Mouse (Mus musculus) hindbrain, embryonic 15.5 days (tissue): ENCODE measurements around the gene Sik3. TPM values are rescaled to one million over a fixed set of nuclear protein-coding genes. Genes with fewer than 3 reads are reported as not detected.

Experiments used
- ATAC-seq: fragments of 200-750 bp; cut with Nextera tagmentation; 2 replicates; pipeline ENCODE4 v1.8.0; 2017; ENCODE audit warnings: low read depth, moderate number of reproducible peaks, moderate TSS enrichment; ENCODE audit not compliant: low FRiP score
- H3K27ac ChIP-seq: fragments of 300-500 bp; sonication (generic); replicated peaks from 2 replicates; pipeline ENCODE4 v1.5.1; 2015; ENCODE audit warnings: mild to moderate bottlenecking, inconsistent platforms
- H3K27me3 ChIP-seq: fragments of 300-500 bp; sonication (generic); 2 replicates; pipeline ENCODE4 v1.6.1; 2015; ENCODE audit warnings: control low read depth, inconsistent platforms
- H3K36me3 ChIP-seq: fragments of 300-500 bp; sonication (generic); 2 replicates; pipeline ENCODE4 v1.6.1; 2015; ENCODE audit warnings: control low read depth, inconsistent platforms
- H3K4me1 ChIP-seq: fragments of 300-500 bp; sonication (generic); replicated peaks from 2 replicates; pipeline ENCODE4 v1.6.1; 2015; ENCODE audit warnings: control low read depth, inconsistent platforms
- H3K4me2 ChIP-seq: fragments of 300-500 bp; sonication (generic); 2 replicates; pipeline ENCODE4 v1.6.1; 2015; ENCODE audit warnings: moderate library complexity, mild to moderate bottlenecking, inconsistent platforms
- H3K4me3 ChIP-seq: fragments of 300-500 bp; sonication (generic); 2 replicates; pipeline ENCODE4 v1.5.1; 2015; ENCODE audit warnings: mild to moderate bottlenecking, inconsistent platforms
- H3K9ac ChIP-seq: fragments of 300-500 bp; sonication (generic); 2 replicates; pipeline ENCODE4 v1.6.1; 2015; ENCODE audit warnings: inconsistent platforms
- H3K9me3 ChIP-seq: fragments of 300-500 bp; sonication (generic); 2 replicates; pipeline ENCODE4 v1.6.1; 2016; ENCODE audit warnings: control low read depth, inconsistent platforms
- WGBS: fragments of 180-500 bp; shearing (Covaris S2); methylation state at CpG from one replicate; pipeline ENCODE4 v1.1.7; 2015; 5-methylcytosine and 5-hydroxymethylcytosine counted together
- polyA plus RNA-seq: library from polyadenylated mRNA; unstranded; fragments of >200 nt; fragmentation: Nextera tagmentation; extraction: Ambion mirVana; gene quantifications from 2 replicates; pipeline ENCODE4 v1.2.1, GENCODE M21; 2015

The Sik3 gene
- polyA plus RNA-seq, 1 experiment from 2014 or later = 12.6 TPM

- no peaks in the 10 kb centered on the region for H3K27me3 ChIP-seq
- no peak overlapping the region for H3K4me2 ChIP-seq
- no peak overlapping the region for H3K27ac ChIP-seq
- no peak overlapping the region for H3K4me3 ChIP-seq
- peaks cover 4% of the 10 kb centered on the region; the same call in 1 of the 2 replicates for H3K4me1 ChIP-seq
- 46% methylated on average over 5 of the region's 5 CpGs for WGBS
- H3K36me3 ChIP-seq = no peaks in the 10 kb centered on the region
- H3K9me3 ChIP-seq = no peaks in the 10 kb centered on the region
- peak; percentile 23; the same call in 1 of the 2 replicates for ATAC-seq
- no peak overlapping the region for H3K9ac ChIP-seq
Observed at GRCm38 (mm10) chr9:46188956-46189355, 176.3 kb downstream of the Sik3 start.

GRCm38 (mm10) chr9:46189381-46189780 is 176.8 kb downstream of the Sik3 start:
- H3K27me3 ChIP-seq = no peaks in the 10 kb centered on the region
- no peak overlapping the region for H3K4me3 ChIP-seq
- peaks cover 4% of the 10 kb centered on the region; the same call in 1 of the 2 replicates for H3K4me1 ChIP-seq
- no peaks in the 10 kb centered on the region for H3K36me3 ChIP-seq
- no peaks in the 10 kb centered on the region for H3K9me3 ChIP-seq
- ATAC-seq = peak; percentile 34; the same call in 1 of the 2 replicates
- no peak overlapping the region for H3K9ac ChIP-seq
- WGBS = 82% methylated on average over 10 of the region's 10 CpGs
- H3K4me2 ChIP-seq = no peak overlapping the region
- no peak overlapping the region for H3K27ac ChIP-seq

GRCm38 (mm10) chr9:46191234-46191633 is 178.6 kb downstream of the Sik3 start:
- H3K27ac ChIP-seq = no peak overlapping the region
- WGBS = 76% methylated on average over 8 of the region's 8 CpGs
- peaks cover 4% of the 10 kb centered on the region; the same call in 1 of the 2 replicates for H3K4me1 ChIP-seq
- no peaks in the 10 kb centered on the region for H3K9me3 ChIP-seq
- H3K36me3 ChIP-seq = peaks cover 11% of the 10 kb centered on the region
- no peak overlapping the region for H3K4me2 ChIP-seq
- H3K27me3 ChIP-seq = no peaks in the 10 kb centered on the region
- H3K9ac ChIP-seq = no peak overlapping the region
- H3K4me3 ChIP-seq = no peak overlapping the region
- ATAC-seq = no peak

- no peak overlapping the region for H3K4me3 ChIP-seq
- H3K36me3 ChIP-seq = peaks cover 11% of the 10 kb centered on the region
- peaks cover 4% of the 10 kb centered on the region; the same call in 1 of the 2 replicates for H3K4me1 ChIP-seq
- H3K27ac ChIP-seq = no peak overlapping the region
- no peaks in the 10 kb centered on the region for H3K27me3 ChIP-seq
- 42% methylated on average over 1 of the region's 1 CpGs for WGBS
- H3K9ac ChIP-seq = no peak overlapping the region
- no peaks in the 10 kb centered on the region for H3K9me3 ChIP-seq
- no peak for ATAC-seq
- H3K4me2 ChIP-seq = no peak overlapping the region
Observed at GRCm38 (mm10) chr9:46191644-46192043, 179.0 kb downstream of the Sik3 start.

GRCm38 (mm10) chr9:46192642-46193041 is 180.0 kb downstream of the Sik3 start:
- Histone ChIP-seq H3K36me3 (peaks cover 11% of the 10 kb centered on the region), H3K4me2 (no peak overlapping the region), H3K4me3 (no peak overlapping the region), H3K4me1 (peaks cover 4% of the 10 kb centered on the region; the same call in 1 of the 2 replicates), H3K9me3 (no peaks in the 10 kb centered on the region), H3K9ac (no peak overlapping the region), H3K27me3 (no peaks in the 10 kb centered on the region), H3K27ac (no peak overlapping the region)
- no peak for ATAC-seq
- WGBS = 70% methylated on average over 6 of the region's 6 CpGs

- H3K4me2 ChIP-seq = no peak overlapping the region
- no peaks in the 10 kb centered on the region for H3K4me1 ChIP-seq
- no peaks in the 10 kb centered on the region for H3K27me3 ChIP-seq
- no peak overlapping the region for H3K27ac ChIP-seq
- no peaks in the 10 kb centered on the region for H3K9me3 ChIP-seq
- H3K4me3 ChIP-seq = no peak overlapping the region
- peaks cover 28% of the 10 kb centered on the region for H3K36me3 ChIP-seq
- 91% methylated on average over 9 of the region's 9 CpGs for WGBS
- ATAC-seq = no peak
- no peak overlapping the region for H3K9ac ChIP-seq
Observed at GRCm38 (mm10) chr9:46194809-46195208, 182.2 kb downstream of the Sik3 start.

GRCm38 (mm10) chr9:46196699-46197169 is 184.1 kb downstream of the Sik3 start:
- Histone ChIP-seq H3K4me1 (no peaks in the 10 kb centered on the region), H3K27ac (no peak overlapping the region), H3K9me3 (no peaks in the 10 kb centered on the region), H3K9ac (no peak overlapping the region), H3K27me3 (no peaks in the 10 kb centered on the region), H3K36me3 (peaks cover 28% of the 10 kb centered on the region), H3K4me2 (no peak overlapping the region), H3K4me3 (no peak overlapping the region)
- no peak for ATAC-seq
- 89% methylated on average over 12 of the region's 12 CpGs for WGBS

GRCm38 (mm10) chr9:46198461-46198860 is 185.8 kb downstream of the Sik3 start:
- 84% methylated on average over 9 of the region's 9 CpGs for WGBS
- Histone ChIP-seq H3K27ac (no peak overlapping the region), H3K4me1 (no peaks in the 10 kb centered on the region), H3K36me3 (peaks cover 32% of the 10 kb centered on the region), H3K9me3 (no peaks in the 10 kb centered on the region), H3K9ac (no peak overlapping the region), H3K27me3 (no peaks in the 10 kb centered on the region), H3K4me2 (no peak overlapping the region), H3K4me3 (no peak overlapping the region)
- ATAC-seq = no peak

- Histone ChIP-seq H3K9me3 (no peaks in the 10 kb centered on the region), H3K9ac (no peak overlapping the region), H3K27ac (no peak overlapping the region), H3K36me3 (peaks cover 34% of the 10 kb centered on the region), H3K27me3 (no peaks in the 10 kb centered on the region), H3K4me2 (no peak overlapping the region), H3K4me3 (no peak overlapping the region), H3K4me1 (no peaks in the 10 kb centered on the region)
- no peak for ATAC-seq
- 83% methylated on average over 7 of the region's 7 CpGs for WGBS
Observed at GRCm38 (mm10) chr9:46198936-46199335, 186.3 kb downstream of the Sik3 start.

- Histone ChIP-seq H3K27me3 (no peaks in the 10 kb centered on the region), H3K27ac (no peak overlapping the region), H3K9ac (no peak overlapping the region), H3K4me2 (no peak overlapping the region), H3K4me1 (no peaks in the 10 kb centered on the region), H3K9me3 (no peaks in the 10 kb centered on the region), H3K4me3 (no peak overlapping the region), H3K36me3 (peaks cover 40% of the 10 kb centered on the region)
- WGBS = 95% methylated on average over 2 of the region's 2 CpGs
- ATAC-seq = no peak
Observed at GRCm38 (mm10) chr9:46199609-46200008, 187.0 kb downstream of the Sik3 start.

- Histone ChIP-seq H3K9me3 (no peaks in the 10 kb centered on the region), H3K4me3 (no peak overlapping the region), H3K36me3 (peaks cover 41% of the 10 kb centered on the region), H3K27ac (no peak overlapping the region), H3K9ac (no peak overlapping the region), H3K4me2 (no peak overlapping the region), H3K4me1 (no peaks in the 10 kb centered on the region), H3K27me3 (no peaks in the 10 kb centered on the region)
- 89% methylated on average over 10 of the region's 10 CpGs for WGBS
- no peak for ATAC-seq
Observed at GRCm38 (mm10) chr9:46206834-46207500, 194.3 kb downstream of the Sik3 start.

GRCm38 (mm10) chr9:46207501-46207869 is 194.9 kb downstream of the Sik3 start:
- 93% methylated on average over 6 of the region's 6 CpGs for WGBS
- Histone ChIP-seq H3K4me3 (no peak overlapping the region), H3K4me1 (no peaks in the 10 kb centered on the region), H3K9me3 (no peaks in the 10 kb centered on the region), H3K27me3 (no peaks in the 10 kb centered on the region), H3K9ac (no peak overlapping the region), H3K36me3 (peaks cover 42% of the 10 kb centered on the region), H3K27ac (no peak overlapping the region), H3K4me2 (no peak overlapping the region)
- no peak for ATAC-seq
